Comparison of ENCODE assay signal across 8 mouse cellular contexts in the genomic region with DNA sequence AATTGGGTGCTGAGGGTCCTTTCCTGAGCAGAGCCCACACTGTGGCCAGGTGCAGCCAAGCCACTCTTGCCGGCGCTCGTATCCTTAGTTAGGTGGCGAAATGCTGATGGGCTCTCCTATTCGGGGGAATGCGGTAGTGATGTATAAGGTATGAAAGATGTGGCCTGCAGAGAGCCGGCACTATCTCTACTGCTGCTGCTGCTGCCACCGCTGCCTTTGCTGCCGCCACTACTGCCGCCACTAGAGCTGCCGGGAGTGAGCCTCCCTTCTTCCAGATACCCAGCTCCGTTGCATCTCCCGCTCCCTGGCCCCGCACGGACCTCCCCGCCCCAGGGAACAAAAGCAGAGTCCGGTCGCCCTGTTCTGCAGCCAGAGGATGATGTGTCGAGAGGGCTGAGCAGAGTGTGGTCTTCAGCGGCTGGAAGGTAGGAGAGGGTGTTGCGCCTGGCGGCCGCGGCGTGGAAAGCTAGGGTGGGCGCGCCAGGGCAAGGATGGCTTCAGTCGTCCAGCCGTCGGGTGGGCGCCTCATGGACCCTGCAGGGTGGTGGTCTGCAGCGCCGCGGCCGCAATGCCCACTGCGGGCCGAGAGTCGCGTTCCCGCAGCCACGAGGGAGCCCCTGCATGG. TPM values are rescaled to one million over a fixed set of nuclear protein-coding genes. Genes with fewer than 3 reads are reported as not detected.
DNase-seq lines count a peak whose midpoint lies in the region; ATAC-seq and TF ChIP-seq lines count a peak whose summit lies in the region.

A gene (plus strand): TSS at position 39 of the 625 bp plus-strand sequence.

- no peak for TF ChIP-seq EP300 in lung, postnatal 0 days (IDR thresholded peaks at IDR 0.05)

- WGBS in embryonic facial prominence, embryonic 13.5 days = under 1% methylated on average over 41 of the region's 41 CpGs
- 1% methylated on average over 41 of the region's 41 CpGs for WGBS in intestine, embryonic 15.5 days
- WGBS in stomach, embryonic 16.5 days = under 1% methylated on average over 41 of the region's 41 CpGs
- WGBS in lung, postnatal 0 days = 2% methylated on average over 40 of the region's 41 CpGs

- H3K4me2 ChIP-seq in embryonic facial prominence, embryonic 13.5 days = peak within 1 kb of the TSS; percentile 73
- peak within 1 kb of the TSS; percentile 56 for H3K4me2 ChIP-seq in intestine, embryonic 15.5 days (replicated peaks)
- H3K4me2 ChIP-seq in stomach, embryonic 16.5 days (ENCODE audit: low read depth, low read length) = peak within 1 kb of the TSS; percentile 48
- no peak within 1 kb of the TSS for H3K4me2 ChIP-seq in lung, postnatal 0 days (replicated peaks; ENCODE audit: low read depth, low read length)

- H3K4me3 ChIP-seq in embryonic facial prominence, embryonic 13.5 days = peak within 1 kb of the TSS; percentile 43
- H3K4me3 ChIP-seq in intestine, embryonic 15.5 days (replicated peaks) = peak within 1 kb of the TSS; percentile 24
- peak within 1 kb of the TSS; percentile 34 for H3K4me3 ChIP-seq in stomach, embryonic 16.5 days (replicated peaks; ENCODE audit: low read length)
- H3K4me3 ChIP-seq in lung, postnatal 0 days (ENCODE audit: low read depth, low read length) = no peak within 1 kb of the TSS

- ATAC-seq in embryonic facial prominence, embryonic 13.5 days (ENCODE audit: insufficient number of reproducible peaks, insufficient read depth, low FRiP score, low TSS enrichment, low read depth) = no peak; the same call in 1 of the 2 replicates
- ATAC-seq in intestine, embryonic 15.5 days = no peak
- no peak for ATAC-seq in stomach, embryonic 16.5 days (ENCODE audit: insufficient read depth, low FRiP score)
- ATAC-seq in lung, postnatal 0 days = no peak

- H3K4me1 ChIP-seq in embryonic facial prominence, embryonic 13.5 days = peaks cover 19% of the 10 kb centered on the region
- H3K4me1 ChIP-seq in intestine, embryonic 15.5 days (replicated peaks) = no peaks in the 10 kb centered on the region
- H3K4me1 ChIP-seq in stomach, embryonic 16.5 days (ENCODE audit: control insufficient read depth, insufficient read depth, low read length) = 0 out of 2 replicates have a peak, but pooled peaks cover 2% of the 10 kb centered on the region
- H3K4me1 ChIP-seq in lung, postnatal 0 days (ENCODE audit: insufficient read depth, low read depth, low read length) = no peaks in the 10 kb centered on the region

- no peak within 1 kb of the TSS for H3K27ac ChIP-seq in embryonic facial prominence, embryonic 13.5 days
- no peak within 1 kb of the TSS for H3K27ac ChIP-seq in intestine, embryonic 15.5 days
- H3K27ac ChIP-seq in stomach, embryonic 16.5 days (ENCODE audit: low read length) = no peak within 1 kb of the TSS
- no peak within 1 kb of the TSS for H3K27ac ChIP-seq in lung, postnatal 0 days (ENCODE audit: low read length)

- H3K27me3 ChIP-seq in embryonic facial prominence, embryonic 13.5 days = peaks cover 71% of the 10 kb centered on the region
- peaks cover 51% of the 10 kb centered on the region for H3K27me3 ChIP-seq in intestine, embryonic 15.5 days (replicated peaks)
- peaks cover 34% of the 10 kb centered on the region for H3K27me3 ChIP-seq in stomach, embryonic 16.5 days (ENCODE audit: control insufficient read depth, insufficient read depth, low read length)
- H3K27me3 ChIP-seq in lung, postnatal 0 days (replicated peaks; ENCODE audit: insufficient read depth, low read length) = peaks cover 20% of the 10 kb centered on the region

- H3K9me3 ChIP-seq in embryonic facial prominence, embryonic 13.5 days = no peaks in the 10 kb centered on the region
- H3K9me3 ChIP-seq in intestine, embryonic 15.5 days = no peaks in the 10 kb centered on the region
- no peaks in the 10 kb centered on the region for H3K9me3 ChIP-seq in stomach, embryonic 16.5 days (replicated peaks; ENCODE audit: control insufficient read depth, low read length)
- no peaks in the 10 kb centered on the region for H3K9me3 ChIP-seq in lung, postnatal 0 days (ENCODE audit: low read length)

- no peaks in the 10 kb centered on the region for H3K36me3 ChIP-seq in embryonic facial prominence, embryonic 13.5 days
- no peaks in the 10 kb centered on the region for H3K36me3 ChIP-seq in intestine, embryonic 15.5 days
- no peaks in the 10 kb centered on the region for H3K36me3 ChIP-seq in stomach, embryonic 16.5 days (ENCODE audit: control insufficient read depth, insufficient read depth, low read length)
- H3K36me3 ChIP-seq in lung, postnatal 0 days (ENCODE audit: insufficient read depth, low read length) = no peaks in the 10 kb centered on the region

- 0 out of 2 replicates have a peak within 1 kb of the TSS, but pooled peaks have one; percentile 52 for H3K9ac ChIP-seq in embryonic facial prominence, embryonic 13.5 days
- no peak within 1 kb of the TSS for H3K9ac ChIP-seq in intestine, embryonic 15.5 days
- no peak within 1 kb of the TSS; the same call in 1 of the 2 replicates for H3K9ac ChIP-seq in stomach, embryonic 16.5 days (ENCODE audit: low read length)
- no peak within 1 kb of the TSS for H3K9ac ChIP-seq in lung, postnatal 0 days (replicated peaks; ENCODE audit: low read depth)

- no peak for TF ChIP-seq CTCF in lung, postnatal 0 days (IDR thresholded peaks at IDR 0.05)

- DNase-seq in layer of hippocampus, adult 11-12 months (ENCODE audit: low spot score) = peak; percentile 55
- no peak for DNase-seq in layer of hippocampus, adult 9-10 months (ENCODE audit: low spot score)
- peak; percentile 26 for DNase-seq in mesoderm, embryonic 11.5 days (ENCODE audit: low read depth, low spot score)
- no peak for DNase-seq in lung, postnatal 0 days (ENCODE audit: low spot score)
- DNase-seq in adipocyte (ENCODE audit: low spot score) = no peak

RNA-seq across cellular contexts. Expression of the gene that starts here (rescaled TPM):
- 15.4 and 17.3 TPM in 2 replicates for polyA plus RNA-seq in embryonic facial prominence, embryonic 13.5 days (2015; fragmentation: Nextera tagmentation; extraction: Ambion mirVana)
- polyA plus RNA-seq in intestine, embryonic 15.5 days (2015; fragmentation: Nextera tagmentation; extraction: Ambion mirVana) = 41.6 and 43.3 TPM in 2 replicates
- 9.3 and 10.0 TPM in 2 replicates for polyA plus RNA-seq in stomach, embryonic 16.5 days (2015; fragmentation: Nextera tagmentation; extraction: Ambion mirVana)
- polyA plus RNA-seq in lung, postnatal 0 days (2015; fragmentation: Nextera tagmentation; extraction: Ambion mirVana) = 0.25 and 0.39 TPM in 2 replicates

Comparison
In these comparisons a context has a peak if more than half of its experiments do, and no peak if none do; other contexts are left out.
1. DNase-seq: peak in layer of hippocampus, adult 11-12 months (single experiment) and mesoderm, embryonic 11.5 days (single experiment); none in layer of hippocampus, adult 9-10 months (single experiment), lung, postnatal 0 days (single experiment) and adipocyte (single experiment).